Mouse (Mus musculus) G1E (cell line): ENCODE measurements at regions not wholly inside any gene's neighbourhood (a gene's known extent, or its start where the extent isn't known, plus 50 kb on each side); places are given as distances from the start of the nearest gene placed in this dataset.

Source experiments
- ATAC-seq: 2 replicates; pipeline ENCODE4 v1.8.0; 2016; ENCODE audit warnings: mild to moderate bottlenecking; ENCODE audit not compliant: insufficient number of reproducible peaks, poor library complexity, low FRiP score, severe bottlenecking; ENCODE audit errors: extremely low read depth
- DNase-seq: peaks from one replicate; pipeline ENCODE4 v3.0.0; 2012; ENCODE audit warnings: low spot score
- H3K27me3 ChIP-seq: 2 replicates; pipeline ENCODE4 v1.6.1; 2012; ENCODE audit warnings: mild to moderate bottlenecking, low read length, inconsistent platforms; ENCODE audit not compliant: insufficient read depth
- H3K36me3 ChIP-seq: replicated peaks from 2 replicates; pipeline ENCODE3; 2012; ENCODE audit warnings: mild to moderate bottlenecking, inconsistent platforms
- H3K4me1 ChIP-seq: 2 replicates; pipeline ENCODE4 v1.6.1; 2012; ENCODE audit warnings: low read depth, low read length, inconsistent platforms, mixed read lengths; ENCODE audit not compliant: insufficient read depth
- H3K4me3 ChIP-seq: 2 replicates; pipeline ENCODE4 v1.5.1; 2012; ENCODE audit warnings: low read depth, mild to moderate bottlenecking, inconsistent platforms, low read length, moderate library complexity, mixed read lengths
- H3K9me3 ChIP-seq: replicated peaks from 2 replicates; pipeline ENCODE4 v1.6.1; 2012; ENCODE audit warnings: inconsistent platforms
- CTCF ChIP-seq: IDR thresholded peaks from 2 replicates; pipeline ENCODE4 v1.5.1; 2012; ENCODE audit warnings: low read depth, low read length, inconsistent platforms, mixed read lengths
- GATA1 ChIP-seq: IDR thresholded peaks from 2 replicates; pipeline ENCODE4 v1.6.1; 2012; ENCODE audit warnings: borderline replicate concordance, low read length, inconsistent platforms, mixed read lengths
- GATA2 ChIP-seq: IDR thresholded peaks from 2 replicates; pipeline ENCODE4 v1.6.1; 2012; ENCODE audit warnings: low read depth, low read length, inconsistent platforms, borderline replicate concordance
- POLR2AphosphoS5 ChIP-seq: IDR thresholded peaks from 2 replicates; pipeline ENCODE4 v1.6.1; 2012; ENCODE audit warnings: low read depth, low read length, inconsistent platforms; ENCODE audit not compliant: insufficient replicate concordance
- TAL1 ChIP-seq: conservative IDR thresholded peaks from 2 replicates; pipeline ENCODE4 v1.6.1; 2012; ENCODE audit warnings: low read depth, low read length, inconsistent platforms, mixed read lengths

DNA sequence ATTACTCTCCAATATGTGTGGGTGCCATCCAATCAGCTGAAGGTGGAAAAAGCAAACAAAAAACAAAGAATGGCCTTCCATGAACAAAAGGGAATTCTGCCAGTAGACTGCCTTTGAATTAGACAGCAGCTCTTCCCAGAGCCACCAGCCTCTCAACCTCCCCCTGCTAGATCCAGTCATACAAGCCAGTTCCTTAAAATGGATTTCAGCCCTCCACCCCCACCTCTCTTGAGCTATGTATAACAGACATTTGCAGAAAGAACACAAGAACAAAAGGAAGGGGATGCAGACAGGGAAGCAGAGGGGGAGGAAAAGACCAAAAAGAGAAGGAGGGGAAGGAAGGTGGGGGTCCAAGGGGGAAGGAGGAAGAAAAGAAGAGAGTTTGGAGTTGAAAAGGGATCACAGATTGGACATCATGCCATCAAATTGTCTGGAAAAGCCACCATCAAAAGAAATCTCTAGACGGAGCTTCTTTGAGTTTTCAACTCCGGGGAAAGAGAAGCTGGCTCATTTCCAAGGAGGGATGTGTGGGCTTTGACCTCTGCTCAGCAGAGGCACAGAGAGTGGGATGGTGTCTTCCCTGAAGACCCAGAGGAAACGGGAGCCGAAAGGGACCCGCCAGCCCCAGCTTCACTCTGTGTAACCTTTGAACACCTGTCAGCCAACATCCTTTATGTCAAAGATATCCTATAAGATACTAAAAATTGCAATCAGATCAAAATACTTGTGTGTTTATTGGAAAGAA is 114.8 kb downstream of the Dhrs2 start:
- Histone ChIP-seq H3K9me3 (no peaks in the 10 kb centered on the region), H3K4me3 (no peak overlapping the region), H3K36me3 (no peaks in the 10 kb centered on the region), H3K4me1 (peaks cover 2% of the 10 kb centered on the region; the same call in 1 of the 2 replicates), H3K27me3 (peaks cover 30% of the 10 kb centered on the region)
- TF ChIP-seq CTCF: no peak
- no peak for TF ChIP-seq POLR2AphosphoS5
- TF ChIP-seq TAL1: no peak
- no peak for TF ChIP-seq GATA1
- no peak for TF ChIP-seq GATA2
- no peak for ATAC-seq
- DNase-seq: no peak

GRCm38 (mm10) chr14:55338010-55338409 is 116.2 kb downstream of the Dhrs2 start:
- H3K4me3 ChIP-seq: no peak overlapping the region
- no peaks in the 10 kb centered on the region for H3K9me3 ChIP-seq
- peaks cover 2% of the 10 kb centered on the region; the same call in 1 of the 2 replicates for H3K4me1 ChIP-seq
- ATAC-seq: no peak
- no peak for TF ChIP-seq GATA2
- TF ChIP-seq CTCF: no peak
- TF ChIP-seq TAL1: no peak
- TF ChIP-seq POLR2AphosphoS5: no peak
- no peak for TF ChIP-seq GATA1
- H3K27me3 ChIP-seq: peaks cover 35% of the 10 kb centered on the region
- no peak for DNase-seq
- H3K36me3 ChIP-seq: no peaks in the 10 kb centered on the region

DNA sequence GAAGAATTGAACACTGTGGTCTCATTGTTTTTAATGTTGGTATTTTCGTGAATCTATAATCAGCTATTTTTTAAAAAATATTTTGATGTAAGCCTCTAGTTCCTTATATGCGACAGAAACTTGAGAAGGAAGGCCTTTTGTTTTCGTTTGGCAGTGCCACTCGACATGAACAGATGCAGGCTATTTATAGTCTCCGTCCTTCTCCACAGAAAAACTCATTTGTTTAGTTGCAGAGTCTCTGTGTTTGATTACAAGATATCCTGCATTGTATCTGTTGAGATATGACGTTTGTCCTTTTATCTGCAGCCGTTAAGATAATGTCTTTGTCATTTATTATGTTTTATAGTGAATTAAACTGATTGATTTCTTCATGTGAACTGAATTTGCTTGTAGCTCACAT is 116.7 kb downstream of the Dhrs2 start:
- TF ChIP-seq GATA1 (no peak), GATA2 (no peak), CTCF (no peak), POLR2AphosphoS5 (no peak), TAL1 (no peak)
- peaks cover 2% of the 10 kb centered on the region; the same call in 1 of the 2 replicates for H3K4me1 ChIP-seq
- no peak for ATAC-seq

DNA sequence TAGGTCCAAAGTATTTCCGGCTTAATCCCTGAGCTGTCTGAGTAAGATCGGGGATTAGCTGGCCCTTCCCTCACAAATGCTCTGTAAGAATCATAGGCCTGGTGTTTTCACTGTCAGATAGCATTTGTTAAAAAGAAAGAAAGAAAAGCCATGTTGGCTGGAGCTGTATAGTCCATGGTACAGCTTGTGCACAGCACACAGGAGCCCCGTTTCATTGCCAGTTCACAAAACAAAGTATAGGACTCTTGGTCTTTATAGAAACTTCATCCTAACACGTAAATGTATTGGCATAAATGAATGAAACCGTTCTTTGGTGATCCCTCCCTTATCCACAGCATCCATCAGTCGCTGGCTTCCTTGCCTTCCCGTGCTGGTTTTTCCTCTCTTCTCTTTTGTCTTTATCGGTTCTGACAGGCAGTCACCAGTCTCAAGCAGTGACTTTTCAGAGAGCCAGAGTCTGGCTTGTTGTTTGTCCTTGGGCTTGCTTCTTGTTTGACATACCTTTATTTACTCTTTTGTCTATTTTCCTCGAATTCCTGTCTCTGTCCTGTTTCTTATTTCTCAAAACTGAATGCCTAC is 117.3 kb downstream of the Dhrs2 start:
- no peak for TF ChIP-seq GATA2
- TF ChIP-seq TAL1: no peak
- no peak for TF ChIP-seq POLR2AphosphoS5
- no peak for TF ChIP-seq GATA1
- no peak for TF ChIP-seq CTCF
- no peaks in the 10 kb centered on the region for H3K9me3 ChIP-seq
- peaks cover 35% of the 10 kb centered on the region for H3K27me3 ChIP-seq
- no peak overlapping the region for H3K4me3 ChIP-seq
- no peaks in the 10 kb centered on the region for H3K36me3 ChIP-seq
- no peak for DNase-seq
- ATAC-seq: no peak
- H3K4me1 ChIP-seq: peaks cover 2% of the 10 kb centered on the region; the same call in 1 of the 2 replicates

More for the DNA sequence above, 116.7 kb downstream of the Dhrs2 start:
- Histone ChIP-seq H3K4me3 (no peak overlapping the region), H3K9me3 (no peaks in the 10 kb centered on the region), H3K36me3 (no peaks in the 10 kb centered on the region), H3K27me3 (peaks cover 35% of the 10 kb centered on the region)
- DNase-seq: no peak

- DNase-seq: no peak
- ATAC-seq: no peak
- Histone ChIP-seq H3K9me3 (no peaks in the 10 kb centered on the region), H3K36me3 (no peaks in the 10 kb centered on the region), H3K27me3 (peaks cover 32% of the 10 kb centered on the region), H3K4me1 (peaks cover 4% of the 10 kb centered on the region; the same call in 1 of the 2 replicates), H3K4me3 (no peak overlapping the region)
- TF ChIP-seq POLR2AphosphoS5: no peak
- no peak for TF ChIP-seq TAL1
- TF ChIP-seq CTCF: no peak
Measured at GRCm38 (mm10) chr14:55343341-55343740, 121.5 kb downstream of the Dhrs2 start.

DNA sequence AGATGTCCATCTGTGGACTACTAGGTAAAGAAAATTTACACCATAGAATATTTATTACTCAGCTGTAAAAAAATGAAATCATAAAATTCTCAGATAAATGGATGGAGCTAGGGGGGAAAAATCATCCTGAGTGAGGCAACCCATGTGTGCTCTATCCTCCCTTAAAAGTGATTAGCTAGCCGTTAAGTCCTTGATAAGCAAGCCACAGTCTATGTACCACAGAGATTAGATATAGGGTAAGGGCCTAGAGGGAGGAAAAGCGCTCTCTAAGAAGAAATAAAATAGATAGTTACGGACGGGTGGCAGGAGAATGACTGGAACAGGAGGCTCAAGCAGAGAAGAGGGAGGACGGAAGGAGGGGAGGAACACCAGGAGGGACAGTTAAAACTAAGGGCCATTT is 122.1 kb downstream of the Dhrs2 start:
- ATAC-seq (peak; percentile 40; the same call in 1 of the 2 replicates), DNase-seq (no peak)
- Histone ChIP-seq H3K27me3 (peaks cover 32% of the 10 kb centered on the region), H3K9me3 (no peaks in the 10 kb centered on the region), H3K4me1 (peaks cover 4% of the 10 kb centered on the region; the same call in 1 of the 2 replicates), H3K4me3 (no peak overlapping the region), H3K36me3 (no peaks in the 10 kb centered on the region)
- TF ChIP-seq CTCF (no peak), GATA2 (no peak), GATA1 (no peak), POLR2AphosphoS5 (no peak), TAL1 (no peak)
